Mouse (Mus musculus): Measurements from ENCODE around the gene Usp33. TPM values are rescaled to one million over a fixed set of nuclear protein-coding genes. Genes with fewer than 3 reads are reported as not detected.
A peak's percentile ranks its signal among the peaks of the same experiment; 100 is the strongest.

Gene Usp33
- polyA plus RNA-seq, 1 experiment from 2014 or later: 67.4 TPM

DNA sequence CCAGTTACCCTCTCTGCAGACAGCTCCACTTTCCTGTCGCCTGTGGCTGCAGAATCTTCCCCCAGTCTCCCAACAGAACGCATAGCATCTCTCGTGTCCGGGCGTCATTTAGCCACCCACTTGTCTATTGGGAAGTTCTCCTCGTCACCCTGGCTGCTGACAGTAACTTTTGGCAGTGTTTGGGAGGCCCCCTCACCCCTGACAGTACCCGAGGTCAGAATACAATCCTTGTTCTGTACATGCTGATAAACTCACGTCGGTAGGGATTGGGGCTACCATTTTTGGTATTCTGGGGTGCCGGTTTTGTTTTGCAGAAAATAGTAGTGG lies 50.7 kb downstream of the Usp33 start:
- H3K27ac ChIP-seq: peak overlapping the region; percentile 99
- H3K4me2 ChIP-seq: peak overlapping the region; percentile 79
- H3K4me3 ChIP-seq (replicated peaks): peak overlapping the region; percentile 82
- H3K9ac ChIP-seq: peak overlapping the region; percentile 94
- no peaks in the 10 kb centered on the region for H3K27me3 ChIP-seq
- no peaks in the 10 kb centered on the region for H3K9me3 ChIP-seq
- WGBS: 2% methylated on average over 10 of the region's 10 CpGs
- ATAC-seq (ENCODE audit: low FRiP score): no peak; the same call in 1 of the 2 replicates
- 0 out of 2 replicates have a peak, but pooled peaks cover 4% of the 10 kb centered on the region for H3K36me3 ChIP-seq (replicated peaks)
- peaks cover 27% of the 10 kb centered on the region for H3K4me1 ChIP-seq

DNA sequence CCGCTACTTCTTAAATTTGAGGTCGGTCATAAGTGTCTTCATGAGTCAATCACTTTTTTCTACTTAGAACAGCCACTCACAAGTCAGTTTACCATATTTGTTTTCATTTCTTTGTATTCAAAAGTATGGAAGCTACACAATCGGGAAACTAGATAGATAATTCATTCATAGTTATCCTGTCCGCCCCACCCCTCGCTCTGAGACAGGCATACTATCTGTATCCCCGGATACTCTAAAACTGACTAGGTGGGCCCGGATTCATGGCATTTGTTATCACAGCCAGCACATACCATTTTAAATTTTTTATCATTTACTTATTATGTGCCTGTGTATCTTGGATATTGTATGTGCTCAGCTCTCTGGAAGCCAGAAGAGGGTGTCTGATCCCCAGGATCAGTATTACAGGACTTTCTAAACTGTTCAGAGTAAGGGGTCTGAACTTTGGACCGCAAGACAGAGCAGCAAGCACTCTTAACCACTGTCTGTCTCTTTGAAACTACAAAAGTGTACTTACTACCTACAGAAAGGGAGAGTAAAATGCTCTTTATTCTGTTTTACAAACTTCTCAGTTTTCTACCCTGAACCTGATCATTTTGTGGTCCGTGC lies 51.2 kb downstream of the Usp33 start:
- H3K27ac ChIP-seq: peak overlapping the region; percentile 99
- ATAC-seq (ENCODE audit: low FRiP score): no peak
- 64% methylated on average over 9 of the region's 9 CpGs for WGBS

DNA sequence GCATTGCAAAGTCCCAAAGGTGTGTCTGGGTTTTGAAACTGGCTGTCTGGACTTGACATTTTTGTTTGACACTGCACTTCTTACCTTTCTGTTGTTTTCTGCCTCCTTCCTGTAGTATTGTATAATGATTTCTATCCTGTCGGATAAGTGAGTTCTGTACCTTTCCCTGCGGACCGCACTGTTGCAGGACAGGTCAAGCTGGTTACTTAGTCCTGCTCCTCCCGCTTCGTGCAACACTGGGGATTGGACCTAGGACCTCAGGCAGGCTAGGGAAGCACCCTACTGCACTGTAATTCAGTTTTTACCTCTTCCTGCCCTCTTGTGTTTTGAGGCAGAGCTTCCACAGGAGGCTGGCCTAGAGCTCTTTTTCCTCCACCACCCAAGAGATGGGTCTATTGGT lies 54.2 kb downstream of the Usp33 start:
- WGBS: 92% methylated on average over 5 of the region's 5 CpGs
- no peaks in the 10 kb centered on the region for H3K36me3 ChIP-seq (replicated peaks)
- H3K4me2 ChIP-seq: no peak overlapping the region
- H3K4me1 ChIP-seq: peaks cover 22% of the 10 kb centered on the region
- no peaks in the 10 kb centered on the region for H3K9me3 ChIP-seq
- no peak overlapping the region for H3K9ac ChIP-seq
- no peak overlapping the region for H3K27ac ChIP-seq
- no peak for ATAC-seq (ENCODE audit: low FRiP score)
- no peak overlapping the region for H3K4me3 ChIP-seq (replicated peaks)
- H3K27me3 ChIP-seq: no peaks in the 10 kb centered on the region

More for the DNA sequence above, 51.2 kb downstream of the Usp33 start:
- peaks cover 32% of the 10 kb centered on the region for H3K4me1 ChIP-seq
- no peaks in the 10 kb centered on the region for H3K27me3 ChIP-seq
- peak overlapping the region; percentile 79 for H3K4me2 ChIP-seq
- H3K36me3 ChIP-seq (replicated peaks): no peaks in the 10 kb centered on the region
- H3K4me3 ChIP-seq (replicated peaks): peak overlapping the region; percentile 82
- peak overlapping the region; percentile 94 for H3K9ac ChIP-seq
- H3K9me3 ChIP-seq: no peaks in the 10 kb centered on the region

DNA sequence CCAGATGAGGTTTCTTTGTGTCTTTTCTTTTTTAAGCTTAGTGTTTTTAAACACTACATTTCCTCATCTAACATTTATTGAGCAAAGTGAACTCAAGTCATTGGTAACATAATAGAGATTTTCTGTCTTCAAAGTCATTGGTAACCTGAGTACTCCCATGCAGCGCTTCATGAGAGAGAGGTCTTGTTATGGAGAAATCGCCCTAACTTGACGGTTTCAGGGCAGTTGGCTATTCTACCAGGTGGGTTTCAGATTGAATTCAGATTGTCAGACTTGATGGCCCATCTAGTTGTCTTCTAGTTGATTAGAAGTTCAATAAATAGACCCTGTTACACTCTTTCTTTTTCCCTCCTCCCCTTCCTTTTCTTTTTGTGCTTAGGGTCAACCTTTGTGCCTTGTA lies 54.6 kb downstream of the Usp33 start:
- no peak for ATAC-seq (ENCODE audit: low FRiP score)
- Histone ChIP-seq H3K4me3 (replicated peaks) (no peak overlapping the region), H3K4me2 (no peak overlapping the region), H3K4me1 (peaks cover 22% of the 10 kb centered on the region), H3K9me3 (no peaks in the 10 kb centered on the region), H3K36me3 (replicated peaks) (no peaks in the 10 kb centered on the region), H3K9ac (no peak overlapping the region), H3K27me3 (no peaks in the 10 kb centered on the region), H3K27ac (no peak overlapping the region)
- WGBS: 88% methylated on average over 3 of the region's 3 CpGs

DNA sequence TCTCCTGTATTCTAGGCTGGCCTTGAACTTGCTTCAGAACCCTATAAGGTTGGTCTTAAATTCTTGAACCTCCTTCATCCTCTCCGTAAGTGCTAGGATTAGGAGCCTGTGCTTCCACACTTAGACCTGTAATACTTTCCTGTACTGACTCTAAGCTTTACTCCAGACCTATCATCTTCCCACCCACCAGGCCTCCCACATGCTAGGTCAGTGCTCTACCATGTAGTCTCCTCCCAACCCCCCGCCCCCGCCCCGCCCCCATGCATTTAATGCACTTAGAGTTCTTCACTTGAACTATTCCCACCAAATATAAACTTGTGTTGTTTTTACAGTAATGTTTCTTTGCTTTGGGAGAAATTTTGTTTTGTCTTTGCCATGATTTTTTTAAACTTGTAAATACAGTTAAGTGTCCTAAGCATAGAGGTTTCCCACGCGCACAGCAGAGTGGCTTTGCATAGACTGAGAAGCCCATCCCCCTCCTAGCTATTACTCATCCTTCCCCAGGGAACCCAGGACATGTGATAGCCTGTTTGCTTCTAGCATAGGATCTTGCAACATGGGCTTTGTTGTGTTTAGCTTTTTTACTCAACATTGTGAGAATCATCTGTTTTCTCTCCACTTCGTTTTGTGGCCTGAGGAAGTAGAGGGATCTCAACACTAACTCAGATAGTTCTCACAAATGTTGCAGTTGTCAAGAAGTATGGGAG lies 55.8 kb downstream of the Usp33 start:
- Histone ChIP-seq H3K4me1 (peaks cover 19% of the 10 kb centered on the region), H3K36me3 (replicated peaks) (no peaks in the 10 kb centered on the region), H3K9me3 (no peaks in the 10 kb centered on the region), H3K9ac (no peak overlapping the region), H3K4me2 (no peak overlapping the region), H3K27ac (no peak overlapping the region), H3K27me3 (no peaks in the 10 kb centered on the region), H3K4me3 (replicated peaks) (no peak overlapping the region)
- 90% methylated on average over 7 of the region's 7 CpGs for WGBS
- no peak for ATAC-seq (ENCODE audit: low FRiP score)

DNA sequence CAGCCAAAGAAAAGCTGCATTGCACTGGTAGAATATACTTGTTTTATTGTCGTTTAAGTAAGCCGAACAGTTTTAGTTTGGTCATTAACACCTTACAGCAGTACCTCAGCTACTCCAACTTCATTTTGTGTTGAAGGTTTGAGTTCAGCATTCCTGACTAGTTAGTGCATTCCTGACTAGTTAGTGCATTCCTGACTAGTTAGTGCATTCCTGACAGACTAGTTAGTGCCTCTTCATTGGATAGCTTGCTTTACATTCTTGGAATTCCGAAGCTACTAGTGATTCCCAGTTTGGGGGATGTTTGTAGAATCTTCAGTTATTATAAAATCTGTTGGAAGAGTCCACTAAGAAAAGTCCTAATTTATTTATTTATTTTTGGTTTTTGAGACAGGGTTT lies 56.4 kb downstream of the Usp33 start:
- no peak overlapping the region for H3K4me2 ChIP-seq
- 91% methylated on average over 3 of the region's 3 CpGs for WGBS

DNA sequence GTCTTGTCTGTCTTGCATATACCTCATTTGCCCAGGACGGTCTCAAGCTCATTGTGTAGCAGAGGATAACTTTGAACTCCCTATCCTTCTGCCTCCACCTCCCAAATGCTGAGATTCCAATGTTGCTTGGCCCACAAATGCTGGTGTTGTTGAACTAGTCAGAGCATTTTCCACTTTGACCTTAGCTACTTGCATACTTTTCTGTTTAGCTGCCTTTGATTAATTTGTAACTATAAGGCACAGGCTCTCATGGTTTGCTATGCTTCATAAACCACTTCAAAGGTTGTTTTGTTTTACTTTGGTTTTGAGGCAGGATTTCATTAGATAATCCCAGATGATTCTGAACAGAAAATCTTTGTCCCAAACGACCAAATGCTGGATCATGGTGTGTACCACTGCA lies 57.5 kb downstream of the Usp33 start:
- H3K27me3 ChIP-seq: no peaks in the 10 kb centered on the region
- peaks cover 11% of the 10 kb centered on the region; the same call in 1 of the 2 replicates for H3K4me1 ChIP-seq
- ATAC-seq (ENCODE audit: low FRiP score): no peak
- H3K4me3 ChIP-seq (replicated peaks): no peak overlapping the region
- H3K36me3 ChIP-seq (replicated peaks): no peaks in the 10 kb centered on the region
- no peaks in the 10 kb centered on the region for H3K9me3 ChIP-seq
- no peak overlapping the region for H3K4me2 ChIP-seq
- WGBS: 76% methylated on average over 2 of the region's 2 CpGs
- H3K27ac ChIP-seq: no peak overlapping the region
- no peak overlapping the region for H3K9ac ChIP-seq

More for the DNA sequence above, 56.4 kb downstream of the Usp33 start:
- no peak overlapping the region for H3K9ac ChIP-seq
- H3K9me3 ChIP-seq: no peaks in the 10 kb centered on the region
- no peak overlapping the region for H3K4me3 ChIP-seq (replicated peaks)
- H3K4me1 ChIP-seq: peaks cover 14% of the 10 kb centered on the region
- no peak overlapping the region for H3K27ac ChIP-seq
- no peaks in the 10 kb centered on the region for H3K36me3 ChIP-seq (replicated peaks)
- no peak for ATAC-seq (ENCODE audit: low FRiP score)
- H3K27me3 ChIP-seq: no peaks in the 10 kb centered on the region

DNA sequence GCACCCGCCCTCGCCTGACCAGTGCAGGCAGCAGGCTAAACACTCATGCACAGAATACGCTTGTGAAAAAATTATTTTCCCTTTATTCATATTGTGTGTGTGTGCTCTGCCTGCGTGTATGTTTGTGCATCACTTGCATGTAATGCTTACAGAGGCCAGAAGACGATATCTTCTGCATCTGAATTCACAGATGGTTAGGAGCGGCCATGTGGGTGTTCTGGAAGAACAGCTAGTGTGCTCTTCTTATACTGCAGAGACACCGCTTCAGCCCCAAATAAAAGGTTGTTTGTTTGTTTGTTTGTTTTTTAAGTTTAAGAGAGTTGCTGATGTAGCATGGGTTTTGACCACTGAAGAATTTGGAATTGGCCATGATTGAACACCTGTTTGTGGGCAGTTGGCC lies 59.1 kb downstream of the Usp33 start:
- WGBS: 95% methylated on average over 7 of the region's 7 CpGs
- H3K27ac ChIP-seq: no peak overlapping the region
- no peak overlapping the region for H3K4me3 ChIP-seq (replicated peaks)

DNA sequence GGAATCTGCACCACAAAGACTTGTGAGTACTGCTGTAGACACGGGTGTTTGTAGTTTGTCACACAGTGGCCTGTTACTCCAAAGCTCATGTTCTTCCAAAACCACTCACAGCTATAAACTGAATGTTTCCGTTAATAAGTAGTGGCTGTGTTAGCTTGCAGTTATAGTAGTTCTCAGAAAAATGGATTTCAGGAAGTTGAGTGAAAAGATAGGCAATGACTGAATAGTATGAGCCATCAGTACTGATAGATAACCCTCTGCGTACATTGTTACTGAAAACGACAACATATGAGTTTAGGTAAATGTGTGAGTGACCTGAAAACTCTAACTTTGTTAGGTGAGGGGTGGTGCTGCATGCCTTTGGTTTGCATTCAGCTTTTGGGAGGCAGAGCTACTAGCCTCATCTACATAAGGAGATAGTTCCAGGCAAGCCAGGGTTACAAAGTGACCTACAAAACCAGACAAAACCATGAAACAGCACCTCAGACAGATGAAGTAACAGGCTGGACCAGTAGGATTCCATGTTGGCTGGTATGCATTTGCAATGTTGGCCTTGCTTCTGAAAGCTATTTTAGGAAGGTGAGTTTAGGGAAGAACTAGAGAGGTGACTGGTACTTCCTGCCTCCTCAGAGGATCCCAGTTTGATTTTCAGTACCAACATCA lies 59.8 kb downstream of the Usp33 start:
- no peaks in the 10 kb centered on the region for H3K36me3 ChIP-seq (replicated peaks)
- 0 out of 2 replicates have a peak, but pooled peaks cover 8% of the 10 kb centered on the region for H3K4me1 ChIP-seq
- H3K27me3 ChIP-seq: no peaks in the 10 kb centered on the region
- no peak overlapping the region for H3K4me2 ChIP-seq
- no peak for ATAC-seq (ENCODE audit: low FRiP score)
- no peak overlapping the region for H3K9ac ChIP-seq
- H3K9me3 ChIP-seq: no peaks in the 10 kb centered on the region
- no peak overlapping the region for H3K4me3 ChIP-seq (replicated peaks)
- WGBS: 91% methylated on average over 4 of the region's 4 CpGs
- no peak overlapping the region for H3K27ac ChIP-seq

More for the DNA sequence above, 59.1 kb downstream of the Usp33 start:
- H3K4me1 ChIP-seq: 0 out of 2 replicates have a peak, but pooled peaks cover 8% of the 10 kb centered on the region
- no peak overlapping the region for H3K4me2 ChIP-seq
- no peaks in the 10 kb centered on the region for H3K36me3 ChIP-seq (replicated peaks)
- no peaks in the 10 kb centered on the region for H3K27me3 ChIP-seq
- no peak for ATAC-seq (ENCODE audit: low FRiP score)
- H3K9ac ChIP-seq: no peak overlapping the region
- H3K9me3 ChIP-seq: no peaks in the 10 kb centered on the region

DNA sequence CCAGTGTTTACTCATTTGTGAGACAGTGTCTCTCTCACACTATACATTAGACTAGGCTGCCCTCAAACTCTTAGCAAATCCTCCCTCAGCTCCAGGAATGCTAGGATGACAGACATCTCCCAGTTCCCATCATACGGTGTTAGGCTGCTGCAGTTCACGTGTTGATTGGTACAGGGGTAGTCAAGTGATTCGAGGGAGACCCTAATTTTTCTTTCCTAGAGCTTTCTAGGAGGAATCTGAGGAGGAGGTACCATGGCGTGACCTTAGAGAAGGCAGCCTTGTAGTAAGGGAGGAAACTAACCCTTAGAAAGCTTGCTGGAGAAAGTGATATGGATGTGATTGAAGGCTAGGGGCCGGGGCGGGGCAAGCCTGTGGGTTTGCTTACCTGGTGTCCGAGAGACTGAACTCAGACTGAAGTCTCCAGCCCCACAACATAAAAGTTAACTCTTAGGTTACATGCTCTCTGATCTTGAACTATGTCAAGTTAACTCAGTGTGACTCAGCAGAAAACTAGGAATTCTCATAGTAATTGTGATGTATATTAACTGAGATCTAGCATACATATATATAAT lies 64.8 kb downstream of the Usp33 start:
- WGBS: 89% methylated on average over 7 of the region's 7 CpGs
- no peaks in the 10 kb centered on the region for H3K36me3 ChIP-seq (replicated peaks)
- H3K4me1 ChIP-seq: no peaks in the 10 kb centered on the region
- no peak overlapping the region for H3K27ac ChIP-seq
- H3K27me3 ChIP-seq: no peaks in the 10 kb centered on the region
- no peak overlapping the region for H3K4me2 ChIP-seq
- H3K9me3 ChIP-seq: no peaks in the 10 kb centered on the region
- H3K4me3 ChIP-seq (replicated peaks): no peak overlapping the region
- no peak for ATAC-seq (ENCODE audit: low FRiP score)
- H3K9ac ChIP-seq: no peak overlapping the region

DNA sequence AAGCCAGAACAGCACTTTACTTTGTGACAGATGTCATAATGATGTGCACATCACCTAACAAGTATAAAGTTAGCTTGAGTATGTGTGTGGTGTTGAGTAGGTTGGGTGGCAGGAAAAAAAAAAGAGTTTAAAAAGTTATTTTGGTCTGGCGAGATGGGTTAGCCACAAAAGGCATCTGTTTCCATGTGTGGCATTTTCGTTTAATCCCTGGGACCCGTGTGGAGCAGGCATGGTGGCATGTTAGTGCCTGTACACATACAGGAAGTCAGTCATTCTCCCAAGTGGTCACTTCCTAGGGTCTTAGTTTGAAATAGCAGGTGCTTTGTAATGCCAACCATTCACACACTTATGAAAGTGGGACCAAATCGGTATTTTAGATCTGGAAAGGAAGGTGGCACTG lies 66.1 kb downstream of the Usp33 start:
- Histone ChIP-seq H3K9me3 (no peaks in the 10 kb centered on the region), H3K27ac (no peak overlapping the region), H3K4me2 (no peak overlapping the region), H3K27me3 (no peaks in the 10 kb centered on the region), H3K36me3 (replicated peaks) (no peaks in the 10 kb centered on the region), H3K9ac (no peak overlapping the region), H3K4me1 (no peaks in the 10 kb centered on the region), H3K4me3 (replicated peaks) (no peak overlapping the region)
- 90% methylated on average over 4 of the region's 4 CpGs for WGBS
- ATAC-seq (ENCODE audit: low FRiP score): no peak

DNA sequence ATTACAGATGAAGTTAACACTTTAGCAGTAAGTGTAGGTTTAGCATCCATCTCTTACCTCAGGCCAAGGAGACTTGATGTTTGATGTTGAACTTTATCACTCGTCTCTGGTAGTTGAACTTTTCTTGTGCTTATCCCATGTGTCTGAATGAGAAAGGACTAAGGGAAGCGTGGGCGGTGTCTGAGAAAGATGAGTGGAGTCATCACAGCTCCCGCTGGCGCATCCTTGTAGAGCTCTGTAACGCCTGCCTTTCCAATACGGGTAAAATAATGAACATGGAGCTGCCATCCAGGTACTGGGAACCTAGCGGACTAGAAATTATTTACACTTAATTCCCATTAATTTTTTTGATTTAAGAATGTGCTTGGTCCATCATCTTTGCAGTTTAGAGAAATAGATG lies 82.6 kb downstream of the Usp33 start:
- WGBS: 90% methylated on average over 8 of the region's 8 CpGs

More for the DNA sequence above, 82.6 kb downstream of the Usp33 start:
- Histone ChIP-seq H3K9ac (no peak overlapping the region), H3K4me2 (no peak overlapping the region), H3K27ac (no peak overlapping the region), H3K27me3 (no peaks in the 10 kb centered on the region), H3K4me3 (replicated peaks) (no peak overlapping the region), H3K9me3 (no peaks in the 10 kb centered on the region), H3K4me1 (no peaks in the 10 kb centered on the region), H3K36me3 (replicated peaks) (peaks cover 20% of the 10 kb centered on the region)
- ATAC-seq (ENCODE audit: low FRiP score): no peak

All from forebrain, embryonic 12.5 days (tissue).